Mouse (Mus musculus): ENCODE measurements at regions not wholly inside any gene's neighbourhood (a gene's known extent, or its start where the extent isn't known, plus 50 kb on each side); places are given as distances from the start of the nearest gene placed in this dataset.

DNA sequence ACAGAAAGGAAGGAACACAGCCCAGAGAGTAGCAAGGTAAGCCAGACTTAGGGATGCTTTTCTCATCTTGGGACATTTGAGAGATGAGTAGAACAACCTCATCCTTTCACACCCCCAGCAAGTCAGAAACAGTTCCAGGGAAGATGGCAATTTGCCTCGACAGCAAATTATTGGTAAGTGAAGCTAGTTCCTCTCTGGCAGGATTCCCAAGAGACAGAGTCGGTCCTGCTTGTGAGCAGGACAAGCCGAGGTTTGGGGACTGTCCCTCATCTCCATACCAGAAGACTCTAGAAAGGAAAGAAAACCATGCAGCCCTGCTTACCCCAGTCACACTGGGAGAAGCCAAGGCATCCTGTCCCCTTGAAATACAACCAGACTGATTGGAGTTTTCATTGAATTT, 497.5 kb upstream of the Nrp1 start:
- ATAC-seq (ENCODE audit: low read depth), result no peak
- no peak overlapping the region for H3K4me3 ChIP-seq (ENCODE audit: low read depth, low read length)
- no peaks in the 10 kb centered on the region for H3K36me3 ChIP-seq (ENCODE audit: control insufficient read depth, insufficient read depth, low read length)
- DNase-seq (ENCODE audit: low spot score), result peak; percentile 20
- H3K4me1 ChIP-seq (ENCODE audit: control insufficient read depth, insufficient read depth, low read length), result peaks cover 5% of the 10 kb centered on the region; the same call in 1 of the 2 replicates
- H3K9ac ChIP-seq (ENCODE audit: low read depth, low read length), result no peak overlapping the region
- peaks cover 7% of the 10 kb centered on the region; the same call in 1 of the 2 replicates for H3K9me3 ChIP-seq (ENCODE audit: control insufficient read depth, low read length)
- no peak overlapping the region for H3K27ac ChIP-seq (replicated peaks; ENCODE audit: low read depth, low read length)
- 44% methylated on average over 3 of the region's 3 CpGs for WGBS
- no peaks in the 10 kb centered on the region for H3K27me3 ChIP-seq (replicated peaks; ENCODE audit: control insufficient read depth, insufficient read depth, low read length)
- no peak overlapping the region for H3K4me2 ChIP-seq (ENCODE audit: low read depth, low read length)

DNA sequence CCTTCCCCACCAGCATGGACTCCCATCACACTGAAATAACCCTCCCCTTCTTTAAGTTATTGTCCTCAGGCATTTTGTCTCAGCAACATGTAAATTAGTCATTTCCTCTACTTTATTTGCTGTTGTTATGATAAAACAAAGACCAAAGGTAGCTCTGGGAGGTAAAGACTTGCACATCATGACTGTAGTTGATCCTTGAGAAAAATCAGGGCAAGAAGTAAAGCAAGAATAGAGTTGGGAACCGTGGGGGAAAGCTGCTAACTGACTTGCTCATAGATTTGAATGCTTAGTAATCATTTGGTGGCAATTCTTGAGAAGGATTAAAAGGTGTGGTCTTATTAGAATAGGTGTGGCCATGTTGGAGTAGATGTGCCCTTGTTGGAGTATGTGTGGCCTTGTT, 473.8 kb upstream of the Nrp1 start:
- no peaks in the 10 kb centered on the region for H3K27me3 ChIP-seq (replicated peaks; ENCODE audit: control insufficient read depth, insufficient read depth, low read length)
- H3K4me1 ChIP-seq (ENCODE audit: control insufficient read depth, insufficient read depth, low read length), result 0 out of 2 replicates have a peak, but pooled peaks cover 6% of the 10 kb centered on the region
- no peak overlapping the region for H3K9ac ChIP-seq (ENCODE audit: low read depth, low read length)
- no peaks in the 10 kb centered on the region for H3K36me3 ChIP-seq (ENCODE audit: control insufficient read depth, insufficient read depth, low read length)
- no peak overlapping the region for H3K4me2 ChIP-seq (ENCODE audit: low read depth, low read length)
- ATAC-seq (ENCODE audit: low read depth) (no peak), DNase-seq (ENCODE audit: low spot score) (no peak)
- H3K4me3 ChIP-seq (ENCODE audit: low read depth, low read length), result no peak overlapping the region
- WGBS, result 86% methylated on average over 1 of the region's 1 CpGs
- no peak overlapping the region for H3K27ac ChIP-seq (replicated peaks; ENCODE audit: low read depth, low read length)
- H3K9me3 ChIP-seq (ENCODE audit: control insufficient read depth, low read length), result no peaks in the 10 kb centered on the region

DNA sequence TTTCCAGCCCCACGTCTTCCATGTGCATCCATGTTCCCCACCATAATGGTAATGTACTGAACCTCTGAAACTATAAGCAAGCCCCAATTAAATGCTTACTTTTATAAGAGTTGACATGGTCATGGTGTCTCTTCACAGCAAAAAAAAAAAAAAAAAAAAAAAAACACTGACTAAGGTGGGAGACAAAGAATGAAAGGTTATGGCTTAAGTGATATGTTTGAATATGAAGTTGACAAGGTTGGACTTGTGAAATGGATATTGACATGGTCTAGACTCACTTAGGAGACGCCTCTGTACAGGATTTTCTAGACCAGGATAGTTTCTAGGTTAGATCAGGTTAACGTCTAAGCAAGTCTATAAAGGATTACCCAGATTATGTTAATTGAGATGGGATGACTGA, 473.2 kb upstream of the Nrp1 start:
- no peaks in the 10 kb centered on the region for H3K27me3 ChIP-seq (replicated peaks; ENCODE audit: control insufficient read depth, insufficient read depth, low read length)
- H3K9me3 ChIP-seq (ENCODE audit: control insufficient read depth, low read length), result no peaks in the 10 kb centered on the region
- DNase-seq (ENCODE audit: low spot score), result no peak
- H3K9ac ChIP-seq (ENCODE audit: low read depth, low read length), result no peak overlapping the region
- no peak for ATAC-seq (ENCODE audit: low read depth)
- H3K36me3 ChIP-seq (ENCODE audit: control insufficient read depth, insufficient read depth, low read length), result no peaks in the 10 kb centered on the region
- 0 out of 2 replicates have a peak, but pooled peaks cover 6% of the 10 kb centered on the region for H3K4me1 ChIP-seq (ENCODE audit: control insufficient read depth, insufficient read depth, low read length)
- WGBS, result 75% methylated on average over 3 of the region's 3 CpGs
- H3K4me3 ChIP-seq (ENCODE audit: low read depth, low read length), result no peak overlapping the region
- H3K4me2 ChIP-seq (ENCODE audit: low read depth, low read length), result no peak overlapping the region
- H3K27ac ChIP-seq (replicated peaks; ENCODE audit: low read depth, low read length), result no peak overlapping the region

DNA sequence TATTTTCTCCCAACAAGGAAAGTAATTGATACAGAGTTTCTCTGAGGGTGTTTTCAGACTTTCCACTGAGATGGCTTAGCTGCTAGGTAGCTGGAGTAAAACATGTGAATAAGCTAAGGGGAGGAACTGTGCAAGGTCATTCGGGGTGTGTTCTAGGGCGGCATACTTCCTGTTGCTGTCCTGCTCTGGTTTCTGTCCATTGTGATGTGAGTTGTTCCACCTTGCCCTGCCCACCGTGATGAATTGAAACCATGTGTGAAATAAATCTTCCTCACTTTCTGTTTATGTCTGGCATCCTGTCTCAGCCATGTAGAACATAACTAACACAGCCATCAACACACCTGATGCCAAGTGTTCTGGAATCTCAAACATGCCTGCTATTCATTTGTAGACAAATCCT, 472.6 kb upstream of the Nrp1 start:
- no peaks in the 10 kb centered on the region for H3K9me3 ChIP-seq (ENCODE audit: control insufficient read depth, low read length)
- no peaks in the 10 kb centered on the region for H3K36me3 ChIP-seq (ENCODE audit: control insufficient read depth, insufficient read depth, low read length)
- DNase-seq (ENCODE audit: low spot score), result peak; percentile 7
- peaks cover 2% of the 10 kb centered on the region; the same call in 1 of the 2 replicates for H3K4me1 ChIP-seq (ENCODE audit: control insufficient read depth, insufficient read depth, low read length)
- 26% methylated on average over 3 of the region's 3 CpGs for WGBS
- no peak overlapping the region for H3K4me3 ChIP-seq (ENCODE audit: low read depth, low read length)
- H3K9ac ChIP-seq (ENCODE audit: low read depth, low read length), result no peak overlapping the region
- H3K27ac ChIP-seq (replicated peaks; ENCODE audit: low read depth, low read length), result no peak overlapping the region
- no peak for ATAC-seq (ENCODE audit: low read depth)
- H3K4me2 ChIP-seq (ENCODE audit: low read depth, low read length), result no peak overlapping the region
- no peaks in the 10 kb centered on the region for H3K27me3 ChIP-seq (replicated peaks; ENCODE audit: control insufficient read depth, insufficient read depth, low read length)

DNA sequence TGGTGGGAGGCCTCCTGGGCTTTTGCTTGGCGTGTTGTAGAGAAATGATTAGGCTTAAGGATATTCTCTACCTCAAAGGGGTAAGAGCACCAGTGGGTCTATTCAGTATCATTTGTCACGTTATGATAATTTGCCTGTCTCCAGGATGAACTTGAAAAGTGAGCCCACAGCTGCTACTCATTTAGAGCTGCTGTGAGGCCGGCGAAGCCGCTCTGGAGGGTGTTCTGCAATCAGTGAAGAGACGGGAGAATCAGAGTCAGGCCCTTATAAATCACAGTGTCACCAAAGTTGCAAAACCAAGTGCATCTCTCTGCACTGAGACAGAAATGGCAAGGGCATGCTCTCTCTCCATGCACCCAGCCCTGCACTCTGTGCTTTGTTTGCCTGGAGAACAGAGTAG, 467.7 kb upstream of the Nrp1 start:
- DNase-seq (ENCODE audit: low spot score) (peak; percentile 48), ATAC-seq (ENCODE audit: low read depth) (0 out of 2 replicates have a peak, but pooled peaks have one; percentile 30)
- Histone ChIP-seq H3K9me3 (ENCODE audit: control insufficient read depth, low read length) (no peaks in the 10 kb centered on the region), H3K4me2 (ENCODE audit: low read depth, low read length) (no peak overlapping the region), H3K36me3 (ENCODE audit: control insufficient read depth, insufficient read depth, low read length) (no peaks in the 10 kb centered on the region), H3K4me3 (ENCODE audit: low read depth, low read length) (no peak overlapping the region), H3K27ac (replicated peaks; ENCODE audit: low read depth, low read length) (no peak overlapping the region), H3K9ac (ENCODE audit: low read depth, low read length) (no peak overlapping the region), H3K27me3 (replicated peaks; ENCODE audit: control insufficient read depth, insufficient read depth, low read length) (no peaks in the 10 kb centered on the region), H3K4me1 (ENCODE audit: control insufficient read depth, insufficient read depth, low read length) (peaks cover 5% of the 10 kb centered on the region; the same call in 1 of the 2 replicates)
- 13% methylated on average over 6 of the region's 6 CpGs for WGBS

DNA sequence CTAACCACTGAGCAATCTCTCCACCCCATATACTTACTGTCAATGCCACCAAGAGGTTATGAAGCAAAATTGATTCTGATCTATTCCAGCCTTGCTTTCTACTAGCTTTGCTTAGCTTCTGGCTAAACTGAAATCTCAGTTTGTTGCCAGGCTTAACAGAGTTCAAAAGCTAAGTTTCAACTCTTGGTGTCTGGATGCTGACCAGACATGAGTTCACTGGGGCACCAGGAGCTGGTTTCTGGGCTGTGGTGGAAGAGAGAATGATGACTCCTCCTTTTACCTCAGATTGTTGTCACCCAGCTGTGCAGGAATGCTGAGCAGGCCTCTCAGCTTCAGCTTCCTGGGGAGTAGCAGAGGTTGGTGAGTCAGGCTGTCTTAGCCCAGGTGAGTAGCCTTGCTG, 464.1 kb upstream of the Nrp1 start:
- Histone ChIP-seq H3K4me3 (ENCODE audit: low read depth, low read length) (no peak overlapping the region), H3K9me3 (ENCODE audit: control insufficient read depth, low read length) (no peaks in the 10 kb centered on the region), H3K4me2 (ENCODE audit: low read depth, low read length) (no peak overlapping the region), H3K27ac (replicated peaks; ENCODE audit: low read depth, low read length) (no peak overlapping the region), H3K9ac (ENCODE audit: low read depth, low read length) (no peak overlapping the region), H3K27me3 (replicated peaks; ENCODE audit: control insufficient read depth, insufficient read depth, low read length) (no peaks in the 10 kb centered on the region), H3K36me3 (ENCODE audit: control insufficient read depth, insufficient read depth, low read length) (no peaks in the 10 kb centered on the region), H3K4me1 (ENCODE audit: control insufficient read depth, insufficient read depth, low read length) (peaks cover 5% of the 10 kb centered on the region; the same call in 1 of the 2 replicates)
- no peak for DNase-seq (ENCODE audit: low spot score)
- ATAC-seq (ENCODE audit: low read depth), result no peak

DNA sequence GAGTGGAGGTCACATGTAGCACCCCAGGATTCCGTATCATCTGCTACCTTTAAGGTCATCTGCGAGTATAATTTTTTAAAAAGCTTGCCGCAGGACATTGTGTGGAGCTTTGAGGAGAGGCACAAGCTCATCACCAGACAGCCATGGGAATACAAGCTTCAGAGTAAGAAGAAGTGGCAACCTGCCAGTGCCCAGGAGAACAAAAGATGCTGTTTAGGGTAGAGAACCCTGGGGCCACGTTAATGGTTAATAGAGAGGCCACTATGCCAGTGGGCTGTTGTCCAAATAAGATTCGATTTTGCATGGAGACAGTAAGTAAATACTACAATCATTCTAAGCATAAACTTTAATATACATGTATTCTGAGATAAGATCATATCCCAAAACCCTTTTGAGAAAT, 450.0 kb upstream of the Nrp1 start:
- Histone ChIP-seq H3K4me2 (ENCODE audit: low read depth, low read length) (no peak overlapping the region), H3K27ac (replicated peaks; ENCODE audit: low read depth, low read length) (no peak overlapping the region), H3K27me3 (replicated peaks; ENCODE audit: control insufficient read depth, insufficient read depth, low read length) (no peaks in the 10 kb centered on the region), H3K36me3 (ENCODE audit: control insufficient read depth, insufficient read depth, low read length) (no peaks in the 10 kb centered on the region), H3K9me3 (ENCODE audit: control insufficient read depth, low read length) (no peaks in the 10 kb centered on the region), H3K4me1 (ENCODE audit: control insufficient read depth, insufficient read depth, low read length) (no peaks in the 10 kb centered on the region), H3K4me3 (ENCODE audit: low read depth, low read length) (no peak overlapping the region), H3K9ac (ENCODE audit: low read depth, low read length) (no peak overlapping the region)
- no peak for ATAC-seq (ENCODE audit: low read depth)
- DNase-seq (ENCODE audit: low spot score), result no peak
- 85% methylated on average over 5 of the region's 5 CpGs for WGBS

DNA sequence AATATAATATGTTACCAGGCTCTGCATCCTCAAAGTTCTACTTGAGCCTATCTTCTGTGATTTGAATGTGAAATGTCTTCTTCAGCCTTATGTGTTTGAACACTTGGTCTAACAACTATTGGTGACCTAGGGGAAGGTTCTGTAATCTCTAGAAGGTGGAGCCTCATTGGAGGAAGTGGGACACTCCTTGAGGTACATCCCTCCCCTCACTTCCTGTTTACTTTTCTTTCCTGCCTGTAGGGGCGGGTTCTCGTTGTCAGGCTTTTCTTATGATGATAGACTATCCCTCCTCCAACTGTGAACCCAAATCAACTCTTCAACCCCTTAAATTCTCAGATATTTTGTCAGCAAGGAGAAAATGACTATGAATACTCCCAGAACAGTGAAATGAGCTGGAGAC, 448.8 kb upstream of the Nrp1 start:
- H3K4me2 ChIP-seq (ENCODE audit: low read depth, low read length), result no peak overlapping the region
- no peaks in the 10 kb centered on the region for H3K4me1 ChIP-seq (ENCODE audit: control insufficient read depth, insufficient read depth, low read length)
- DNase-seq (ENCODE audit: low spot score), result no peak
- H3K27ac ChIP-seq (replicated peaks; ENCODE audit: low read depth, low read length), result no peak overlapping the region
- ATAC-seq (ENCODE audit: low read depth), result no peak
- no peaks in the 10 kb centered on the region for H3K36me3 ChIP-seq (ENCODE audit: control insufficient read depth, insufficient read depth, low read length)
- WGBS, result 80% methylated on average over 2 of the region's 2 CpGs
- no peaks in the 10 kb centered on the region for H3K27me3 ChIP-seq (replicated peaks; ENCODE audit: control insufficient read depth, insufficient read depth, low read length)
- H3K9me3 ChIP-seq (ENCODE audit: control insufficient read depth, low read length), result no peaks in the 10 kb centered on the region
- no peak overlapping the region for H3K4me3 ChIP-seq (ENCODE audit: low read depth, low read length)
- H3K9ac ChIP-seq (ENCODE audit: low read depth, low read length), result no peak overlapping the region

DNA sequence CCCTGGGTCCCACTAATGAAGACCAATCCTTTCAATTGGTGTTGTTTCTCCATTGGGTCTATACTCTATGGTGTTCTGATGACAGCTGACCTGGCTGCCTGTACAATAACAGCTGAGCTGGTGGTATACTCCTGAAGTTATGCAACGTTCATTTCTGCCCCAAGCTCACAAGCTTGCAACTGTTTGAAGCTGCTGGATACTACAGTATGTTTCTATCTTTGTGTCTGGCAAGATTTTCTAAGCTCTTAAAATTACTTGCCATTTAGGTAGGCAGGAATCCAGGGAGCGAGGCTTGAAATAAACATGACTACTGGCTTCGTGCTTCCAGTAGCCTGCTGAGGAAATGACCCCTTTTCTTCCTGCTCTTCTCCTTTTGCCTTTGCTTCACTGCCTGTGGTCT, 444.3 kb upstream of the Nrp1 start:
- ATAC-seq (ENCODE audit: low read depth) (no peak), DNase-seq (ENCODE audit: low spot score) (no peak)
- Histone ChIP-seq H3K9me3 (ENCODE audit: control insufficient read depth, low read length) (no peaks in the 10 kb centered on the region), H3K36me3 (ENCODE audit: control insufficient read depth, insufficient read depth, low read length) (no peaks in the 10 kb centered on the region), H3K27me3 (replicated peaks; ENCODE audit: control insufficient read depth, insufficient read depth, low read length) (no peaks in the 10 kb centered on the region), H3K4me2 (ENCODE audit: low read depth, low read length) (no peak overlapping the region), H3K27ac (replicated peaks; ENCODE audit: low read depth, low read length) (no peak overlapping the region), H3K9ac (ENCODE audit: low read depth, low read length) (no peak overlapping the region), H3K4me1 (ENCODE audit: control insufficient read depth, insufficient read depth, low read length) (0 out of 2 replicates have a peak, but pooled peaks cover 4% of the 10 kb centered on the region), H3K4me3 (ENCODE audit: low read depth, low read length) (no peak overlapping the region)
- 65% methylated on average over 3 of the region's 3 CpGs for WGBS
